Mouse (Mus musculus): ENCODE measurements around the gene Tlx3.

Tlx3 gene

GRCm38 (mm10) chr11:33197133-33197514 is 6.3 kb downstream of the Tlx3 start:
- no peak for DNase-seq

DNA sequence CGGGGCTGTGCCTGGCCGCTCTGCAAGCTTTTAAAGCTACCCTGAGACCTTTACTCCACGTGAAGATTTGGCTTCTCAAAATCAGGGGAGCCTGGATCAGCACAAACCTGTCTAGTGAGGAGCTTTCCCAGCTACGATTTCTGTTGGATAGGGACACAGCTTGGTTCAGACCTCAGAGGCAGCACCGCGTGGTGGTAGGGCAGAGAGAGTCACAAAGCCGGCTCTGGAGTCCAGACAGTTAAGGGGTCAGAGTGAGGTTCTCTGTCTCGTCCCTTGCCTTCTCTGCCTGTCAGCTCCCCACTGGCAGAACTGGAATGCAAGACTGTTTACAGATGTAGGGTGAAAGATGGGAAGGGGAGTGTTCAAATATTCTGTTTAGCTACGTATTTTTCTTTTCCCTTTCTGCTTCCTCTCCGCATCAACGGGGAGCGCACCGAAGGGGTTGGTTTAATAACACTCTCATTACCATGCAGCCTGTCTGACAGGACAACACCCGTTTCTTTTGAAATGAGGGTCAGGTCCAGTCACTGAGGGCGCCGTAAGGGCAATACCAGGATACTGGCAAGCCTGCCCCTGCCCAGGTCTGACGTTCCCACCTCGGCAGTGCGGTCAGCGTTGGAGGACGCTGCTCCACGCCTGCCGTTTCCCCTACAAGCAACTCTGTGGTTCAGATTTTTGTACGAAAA is 6.8 kb downstream of the Tlx3 start:
- no peak for DNase-seq

GRCm38 (mm10) chr11:33195531-33196446 is 7.6 kb downstream of the Tlx3 start:
- no peak for DNase-seq

- DNase-seq = no peak
Observed at GRCm38 (mm10) chr11:33195061-33195460, 8.3 kb downstream of the Tlx3 start.

DNA sequence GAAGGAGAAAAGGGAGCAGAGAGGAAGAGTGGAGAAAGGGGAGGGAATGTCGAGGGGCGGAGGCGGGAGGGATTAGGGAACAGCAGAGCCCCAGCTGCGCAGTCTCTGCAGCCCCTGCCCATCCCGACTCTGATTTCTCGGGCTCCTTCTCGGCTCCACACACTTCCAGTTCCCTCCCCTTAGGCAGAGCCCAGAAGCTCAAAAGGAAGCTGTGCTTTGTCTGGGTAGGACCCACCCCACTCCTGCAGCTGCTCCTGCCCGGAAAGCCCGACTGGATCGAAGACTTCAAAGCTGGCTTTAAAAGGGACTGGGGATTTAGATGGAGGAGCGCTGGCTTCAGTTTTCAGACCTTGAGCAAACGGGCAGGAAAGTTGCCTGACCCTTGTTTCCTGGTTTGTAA is 9.7 kb downstream of the Tlx3 start:
- DNase-seq = no peak

DNA sequence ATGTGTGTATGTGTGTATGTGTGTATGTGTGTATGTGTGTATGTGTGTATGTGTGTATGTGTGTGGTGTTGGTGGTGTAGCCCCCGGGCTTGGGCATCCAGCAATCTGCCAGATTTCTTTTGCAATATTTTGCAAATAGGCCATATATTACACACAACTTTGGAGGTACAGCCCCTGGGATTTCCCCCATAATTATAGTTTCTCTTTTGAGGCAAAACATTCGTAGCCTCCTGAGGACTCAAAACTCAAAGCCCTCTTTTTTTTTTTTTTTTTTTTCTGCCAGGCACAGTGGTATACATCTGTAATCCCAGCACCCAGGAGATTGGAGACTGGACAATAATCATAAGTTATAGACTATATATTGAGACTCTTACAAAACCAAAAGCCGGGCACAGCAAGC is 21.6 kb downstream of the Tlx3 start:
- DNase-seq = no peak

GRCm38 (mm10) chr11:33180701-33181116 is 22.7 kb downstream of the Tlx3 start:
- no peak for DNase-seq

GRCm38 (mm10) chr11:33179802-33180201 is 23.6 kb downstream of the Tlx3 start:
- no peak for DNase-seq

DNA sequence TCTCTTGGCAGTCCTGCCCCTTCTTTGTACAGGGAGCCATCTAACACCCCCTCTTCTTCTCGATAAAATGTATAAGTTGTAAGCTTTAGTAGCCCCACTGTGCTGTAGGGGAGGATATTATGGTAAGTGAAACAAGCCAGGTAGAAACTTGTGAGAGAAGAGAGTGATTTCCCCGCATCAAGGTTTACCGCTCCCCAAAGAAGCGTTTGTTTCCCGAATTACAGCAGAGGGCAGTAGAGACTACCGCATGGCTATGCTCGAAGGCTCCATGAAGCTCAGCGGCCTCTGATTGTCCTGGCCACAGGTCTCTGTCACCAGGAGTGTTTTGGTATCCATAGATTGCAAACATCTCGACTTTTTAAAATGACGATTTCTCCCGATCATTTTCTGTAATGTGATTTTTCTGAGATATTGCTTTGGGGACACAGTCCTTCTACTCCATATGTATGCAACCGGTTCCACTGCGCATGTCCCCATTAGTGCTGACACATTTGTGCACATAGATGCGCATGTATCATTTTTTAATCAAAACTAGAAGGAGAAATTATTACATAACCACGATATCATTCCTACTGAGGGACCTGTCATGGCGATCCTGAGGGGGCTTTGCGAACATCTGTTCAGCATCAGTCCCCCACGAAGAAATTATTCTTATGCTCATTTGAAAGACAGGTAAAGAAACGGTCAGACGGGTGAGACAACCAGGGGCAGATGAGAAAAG is 26.7 kb downstream of the Tlx3 start:
- DNase-seq = peak in 1 of 2 experiments; percentile 9

GRCm38 (mm10) chr11:33175768-33176167 is 27.6 kb downstream of the Tlx3 start:
- DNase-seq = no peak

DNA sequence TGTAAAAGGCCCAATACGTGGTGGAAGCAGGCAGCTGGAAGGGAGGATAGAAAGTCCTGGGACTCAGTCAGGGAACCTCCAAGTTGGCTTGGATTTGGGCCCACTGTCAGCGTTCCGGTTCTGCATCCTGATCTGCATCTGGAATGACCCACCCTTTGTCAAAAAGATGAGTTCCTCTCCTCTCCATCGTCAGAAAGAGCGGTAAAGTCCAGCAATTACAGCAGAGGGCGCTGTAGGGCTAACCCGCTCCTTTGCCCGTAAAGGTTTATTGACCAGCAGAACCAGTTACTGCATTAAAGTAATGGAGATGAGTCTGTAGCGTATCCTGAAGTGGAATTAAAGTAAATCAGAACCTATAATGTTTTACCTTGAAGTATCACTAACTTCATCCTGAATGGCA is 32.9 kb downstream of the Tlx3 start:
- peak; percentile 16 to 61 for DNase-seq

DNA sequence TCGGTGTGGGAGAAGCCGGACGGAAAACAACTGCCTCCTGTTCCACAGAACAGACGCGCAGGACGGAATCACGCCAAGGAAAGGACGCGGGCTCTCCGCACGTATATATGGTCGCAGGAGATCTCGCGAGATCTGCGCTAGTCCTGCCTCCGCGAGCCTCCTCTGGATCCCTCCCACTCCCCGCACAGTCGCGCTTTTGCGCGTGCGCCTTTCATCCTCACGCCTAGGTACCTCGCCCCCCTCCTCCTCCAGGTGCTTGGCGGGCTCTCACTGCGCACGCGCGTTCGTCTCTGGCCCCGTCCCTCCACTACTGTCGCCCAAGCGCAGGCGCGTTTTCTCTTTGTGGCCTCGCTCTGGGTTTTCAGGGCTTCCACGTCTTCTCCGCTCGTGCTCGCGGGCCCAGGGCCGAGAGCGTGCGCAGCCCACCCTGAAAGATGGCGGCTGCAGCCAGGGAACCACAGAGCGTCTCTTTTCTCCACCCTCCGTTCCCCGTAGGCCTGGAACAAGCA is 40.3 kb downstream of the Tlx3 start, which contains the start of gene Npm1:
TSS of gene Npm1 (minus strand) at position 209 of the 509 bp plus-strand sequence.
- peak; percentile 99 for DNase-seq

DNA sequence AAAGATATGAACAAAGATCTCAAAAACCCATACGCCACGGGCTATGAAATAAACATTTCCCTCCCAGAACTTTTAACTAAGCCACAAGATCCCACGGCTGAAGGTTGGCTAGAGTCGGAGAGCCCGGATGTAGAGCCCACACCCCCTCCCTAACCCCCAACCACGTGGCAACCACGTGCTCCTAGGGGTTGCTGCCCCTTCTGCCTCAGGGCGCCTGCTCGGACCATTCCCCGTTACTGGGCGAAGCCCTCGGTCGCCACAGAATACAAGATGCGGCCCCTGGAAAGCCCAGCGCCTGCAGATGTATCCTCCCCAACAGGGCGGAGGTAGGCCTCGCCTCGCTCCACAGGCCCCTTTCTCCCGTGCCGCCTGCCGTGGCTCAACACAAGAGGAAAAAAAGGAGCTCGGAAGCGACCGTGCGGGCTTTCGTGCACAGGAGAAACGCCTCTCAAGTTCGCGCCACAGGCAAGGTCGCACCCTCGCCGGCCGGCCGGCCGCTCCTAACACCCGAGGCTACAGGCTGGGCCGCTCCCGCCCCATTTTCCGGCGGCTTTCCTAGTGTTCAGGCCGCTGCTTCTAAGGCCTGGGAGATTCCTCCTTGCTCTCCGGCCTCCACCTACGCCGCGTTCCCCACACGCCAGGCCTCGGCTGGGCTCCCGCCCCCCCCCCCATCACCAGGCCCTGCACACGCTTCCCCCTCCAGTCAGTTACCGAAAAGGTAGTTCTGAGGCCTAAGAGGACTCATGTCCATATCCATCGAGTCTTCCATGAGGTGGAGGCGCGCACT is 41.0 kb downstream of the Tlx3 start:
- peak; percentile 56 to 66 for DNase-seq

GRCm38 (mm10) chr11:33159741-33160140 is 43.6 kb downstream of the Tlx3 start:
- DNase-seq = no peak

DNA sequence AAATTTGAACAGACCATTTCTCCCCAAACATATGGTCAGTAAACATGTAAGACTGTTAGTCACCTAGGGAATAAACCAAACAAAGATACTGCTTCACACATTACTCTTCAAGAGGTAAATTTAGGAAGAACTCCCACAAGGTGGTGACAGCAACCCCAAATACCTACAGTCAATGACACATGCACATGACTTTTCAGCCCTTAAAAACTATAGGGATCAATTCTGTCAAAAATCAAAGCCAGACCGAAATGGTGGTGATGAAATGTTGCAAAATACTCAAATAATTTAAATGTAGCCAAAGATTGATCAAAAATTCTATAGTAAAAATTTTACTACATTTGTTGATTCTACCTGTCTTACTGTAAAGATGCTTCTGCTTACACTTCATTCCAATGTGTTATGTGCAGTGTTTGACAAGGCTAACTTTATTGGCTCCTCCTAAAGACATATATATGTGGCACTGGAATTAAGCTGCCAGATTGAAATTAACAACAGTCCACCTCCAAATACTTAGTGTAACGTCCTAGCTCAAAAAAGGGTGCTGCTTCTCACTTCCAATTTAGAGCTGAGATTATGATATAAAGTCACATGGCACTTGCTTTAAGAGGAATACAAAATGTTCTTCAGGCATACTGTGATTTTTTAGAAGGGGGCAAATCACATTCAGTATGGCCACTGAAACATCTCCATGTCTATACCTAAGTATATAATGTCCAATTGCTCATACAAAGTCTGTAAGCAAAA is 45.8 kb downstream of the Tlx3 start:
- no peak for DNase-seq

DNA sequence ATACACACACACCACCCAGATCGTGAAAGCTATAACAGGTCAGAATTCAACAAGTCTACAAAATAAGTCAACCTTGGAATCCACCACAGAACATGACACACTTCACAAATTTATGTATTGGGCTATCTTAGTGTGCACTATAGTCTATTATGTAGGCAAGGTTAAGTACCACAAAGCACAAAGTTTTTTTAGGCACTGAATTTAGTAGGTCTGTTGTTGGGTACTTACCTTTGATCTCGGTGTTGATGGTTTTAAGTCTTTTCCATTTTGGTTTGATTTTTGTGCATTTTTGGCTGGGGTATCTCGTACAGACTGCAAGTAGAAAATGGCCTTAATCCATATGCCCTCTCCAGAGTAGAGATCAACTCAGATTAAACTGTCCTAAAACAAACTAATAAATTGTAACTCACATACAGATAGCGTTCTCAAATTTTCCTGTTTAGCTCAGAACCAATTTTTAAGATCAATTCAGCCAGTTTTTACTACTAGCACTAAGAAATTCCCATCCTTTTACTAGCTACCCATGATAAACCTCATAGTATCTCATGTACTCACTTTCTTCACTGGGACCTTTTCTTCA is 46.9 kb downstream of the Tlx3 start:
- DNase-seq = no peak

DNA sequence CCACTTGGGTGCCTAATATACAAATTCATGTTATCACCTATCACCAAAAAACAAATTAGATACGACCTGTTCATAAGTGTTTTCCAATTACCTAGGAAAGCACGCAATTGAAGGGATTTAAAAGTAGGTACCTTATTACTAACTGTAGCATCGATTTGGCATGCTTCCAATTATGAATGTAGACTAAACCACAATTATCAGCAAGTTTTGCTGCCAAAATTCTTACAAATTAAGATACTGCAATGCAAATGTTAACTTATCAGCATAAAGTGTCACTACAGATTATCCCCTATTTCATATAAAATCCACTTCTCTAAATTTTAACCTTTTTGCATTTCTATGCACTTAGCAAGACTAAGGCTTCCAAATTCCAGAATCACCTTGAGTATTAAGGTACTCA is 48.9 kb downstream of the Tlx3 start:
- DNase-seq = no peak

- DNase-seq = no peak
Observed at GRCm38 (mm10) chr11:33152997-33153396, 50.4 kb downstream of the Tlx3 start.

DNA sequence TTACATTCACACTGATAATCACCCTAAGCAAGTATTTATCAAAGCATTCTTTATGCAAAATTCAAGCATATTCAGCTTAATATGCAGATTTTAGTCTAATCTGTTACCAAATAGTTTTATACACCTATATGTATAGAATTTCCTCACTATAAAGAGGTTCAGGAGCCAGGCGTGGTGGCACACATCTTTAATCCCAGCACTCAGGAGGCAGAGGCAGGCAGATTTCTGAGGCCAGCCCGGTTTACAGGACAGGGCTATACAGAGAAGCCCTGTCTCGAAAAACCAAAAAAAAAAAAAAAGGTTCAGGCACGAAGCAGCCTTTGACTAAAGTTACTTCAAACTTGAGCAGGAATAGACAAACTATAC is 51.6 kb downstream of the Tlx3 start:
- DNase-seq = no peak

DNA sequence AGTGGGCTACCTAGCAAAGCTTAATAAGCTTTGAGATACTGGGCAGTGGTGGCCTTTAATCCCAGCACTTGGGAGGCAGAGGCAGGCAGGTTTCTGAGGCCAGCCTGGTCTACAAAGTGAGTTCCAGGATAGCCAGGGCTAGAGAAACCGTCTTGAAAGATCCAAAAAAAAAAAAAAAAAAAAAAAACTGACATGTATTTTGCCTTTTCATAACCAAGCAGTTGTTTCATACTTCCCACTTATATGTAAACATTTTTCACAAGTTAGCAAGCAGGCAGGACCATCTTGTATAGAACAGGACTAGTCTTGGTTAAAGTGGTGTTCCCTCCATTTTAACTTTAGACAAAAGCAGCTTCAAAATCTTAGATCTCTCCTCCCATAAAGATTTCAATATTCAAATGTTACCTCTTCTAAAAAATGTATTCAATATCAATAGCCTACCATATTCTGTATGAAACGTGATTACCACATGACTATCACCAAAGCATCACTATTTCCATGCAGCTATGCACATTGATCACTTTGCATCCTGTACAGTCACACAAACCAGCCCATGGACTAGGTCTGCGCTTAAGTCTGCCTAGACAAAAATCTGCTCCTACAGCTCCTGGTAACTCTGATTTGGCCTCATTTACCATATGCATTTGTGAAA is 52.1 kb downstream of the Tlx3 start:
- no peak for DNase-seq

All from spleen, adult 18-20 months (tissue).